Mouse (Mus musculus) kidney, adult 2 months (tissue): ENCODE results near the gene Adcyap1. TPM values are rescaled to one million over a fixed set of nuclear protein-coding genes. Genes with fewer than 3 reads are reported as not detected.

Source experiments
- DNase-seq: peaks from one replicate; pipeline ENCODE4 v3.0.0; 2021
- H3K27ac ChIP-seq: fragments of 200-500 bp; 2 replicates; pipeline ENCODE4 v1.5.1; 2012; ENCODE audit warnings: low read depth, low read length, control low read depth, inconsistent platforms; ENCODE audit not compliant: insufficient read depth
- H3K27me3 ChIP-seq: fragments of 200-500 bp; replicated peaks from 2 replicates; pipeline ENCODE4 v1.6.1; 2012; ENCODE audit warnings: mild to moderate bottlenecking, moderate library complexity, low read length, inconsistent platforms; ENCODE audit not compliant: control insufficient read depth, insufficient read depth
- H3K36me3 ChIP-seq: fragments of 200-500 bp; 2 replicates; pipeline ENCODE4 v1.6.1; 2012; ENCODE audit warnings: mild to moderate bottlenecking, moderate library complexity, low read length, inconsistent platforms; ENCODE audit not compliant: control insufficient read depth, insufficient read depth
- H3K4me1 ChIP-seq: fragments of 200-500 bp; 2 replicates; pipeline ENCODE4 v1.6.1; 2011; ENCODE audit warnings: low read length; ENCODE audit not compliant: control insufficient read depth, insufficient read depth
- H3K4me3 ChIP-seq: fragments of 200-500 bp; 2 replicates; pipeline ENCODE4 v1.5.1; 2011; ENCODE audit warnings: mild to moderate bottlenecking, low read depth, low read length, control low read depth; ENCODE audit not compliant: insufficient read depth
- CTCF ChIP-seq: fragments of 200-500 bp; conservative IDR thresholded peaks from 2 replicates; pipeline ENCODE4 v1.5.1; 2011; ENCODE audit warnings: low read depth, mild to moderate bottlenecking, control low read depth, low read length, moderate library complexity, mixed read lengths; ENCODE audit not compliant: insufficient read depth, insufficient read length
- POLR2A ChIP-seq: fragments of 200-500 bp; IDR thresholded peaks from one replicate; pipeline ENCODE4 v1.6.1; 2011; ENCODE audit warnings: low read depth, low read length, control low read depth
- polyA plus RNA-seq: library from polyadenylated mRNA; depleted of rRNA; stranded (reverse); fragments of >200 nt; gene quantifications from 2 replicates; pipeline ENCODE4 v1.2.3, GENCODE M21; 2012

Adcyap1 gene
- polyA plus RNA-seq, 1 experiment, result not detected

DNA sequence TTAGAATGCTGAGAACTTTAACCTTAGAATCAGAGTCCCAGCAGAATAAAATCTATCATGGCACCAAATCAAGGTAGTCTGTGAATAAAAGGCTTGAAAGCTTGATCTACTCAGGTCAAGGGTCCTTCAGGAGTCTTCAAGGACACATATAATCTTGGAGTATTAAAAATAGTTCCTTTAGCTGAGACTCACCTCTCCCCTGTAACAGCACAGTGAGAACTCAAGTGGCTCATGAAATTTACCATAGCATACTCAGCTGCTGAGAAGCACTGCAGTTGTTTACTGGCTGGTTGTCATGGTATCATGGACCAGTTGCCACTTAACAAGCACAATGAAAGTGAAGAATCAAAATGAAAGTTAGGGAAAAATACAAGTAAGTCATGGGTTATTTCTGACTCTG lies 38.5 kb downstream of the Adcyap1 start:
- no peak overlapping the region for H3K27ac ChIP-seq
- H3K4me1 ChIP-seq, result no peaks in the 10 kb centered on the region
- TF ChIP-seq POLR2A, result no peak
- TF ChIP-seq CTCF, result no peak
- H3K36me3 ChIP-seq, result no peaks in the 10 kb centered on the region
- DNase-seq, result no peak
- H3K27me3 ChIP-seq, result no peaks in the 10 kb centered on the region
- no peak overlapping the region for H3K4me3 ChIP-seq
